Mouse (Mus musculus) effector memory CD4-positive, alpha-beta T cell, adult 7 months (primary cell): Measurements from ENCODE around the gene Usp53. TPM values are rescaled to one million over a fixed set of nuclear protein-coding genes. Genes with fewer than 3 reads are reported as not detected.

Source experiments
- polyA plus RNA-seq: library from polyadenylated mRNA; unstranded; fragments of 100-300 nt; shearing (Covaris generic); gene quantifications from one replicate; pipeline ENCODE4 v1.2.1, GENCODE M21; 2017

The Usp53 gene
- 34.1 TPM for polyA plus RNA-seq

GRCm38 (mm10) chr3:122984249-122985182 lies at the start of gene Usp53:
Gene Usp53 (minus strand): TSS chr3:122984510.

GRCm38 (mm10) chr3:122924009-122924914 lies 60.0 kb downstream of the Usp53 start, which contains the start of gene 1810037I17Rik:
Gene 1810037I17Rik (plus strand): TSS chr3:122924203.

GRCm38 (mm10) chr3:122919260-122919659 lies 65.0 kb downstream of the Usp53 start, which contains the start of gene Gm10959:
Gene Gm10959 (minus strand): TSS chr3:122919360.

GRCm38 (mm10) chr3:122894772-122895171 lies 89.5 kb downstream of the Usp53 start, which contains the start of gene Fabp2:
Gene Fabp2 (plus strand): TSS chr3:122895072.

Other genes starting within 250 kb of the Usp53 start
- gene Fabp2, start 89.4 kb downstream of the Usp53 start, polyA plus RNA-seq: not detected
- not detected for gene Gm10959, start 65.2 kb downstream of the Usp53 start, polyA plus RNA-seq
- 94.2 TPM for gene 1810037I17Rik, start 60.3 kb downstream of the Usp53 start, polyA plus RNA-seq
- not detected for gene Myoz2, start 50.5 kb upstream of the Usp53 start, polyA plus RNA-seq